Mouse (Mus musculus): Measurements from ENCODE around the gene Cdk19.

GRCm38 (mm10) chr10:40440740-40441139 lies 101.4 kb downstream of the Cdk19 start:
- no peak for TF ChIP-seq POLR2A (IDR thresholded peaks at IDR 0.05; ENCODE audit: control insufficient read depth, low read depth, low read length)
- no peak for TF ChIP-seq CTCF (IDR thresholded peaks at IDR 0.05; ENCODE audit: control insufficient read depth, insufficient read depth, insufficient replicate concordance, low read depth, low read length)

Data from testis, adult 2 months (tissue).